Mouse (Mus musculus) liver, embryonic 16.5 days (tissue): ENCODE measurements around the gene Ttc9b. TPM values are rescaled to one million over a fixed set of nuclear protein-coding genes. Genes with fewer than 3 reads are reported as not detected.

Source experiments
- ATAC-seq: fragments of 200-750 bp; cut with Nextera tagmentation; 2 replicates; pipeline ENCODE4 v1.8.0; 2017; ENCODE audit warnings: low read depth, mild to moderate bottlenecking, moderate number of reproducible peaks, moderate library complexity
- H3K27ac ChIP-seq: fragments of 300-500 bp; sonication (generic); 2 replicates; pipeline ENCODE4 v1.5.1; 2014; ENCODE audit warnings: mild to moderate bottlenecking, low read length
- H3K27me3 ChIP-seq: fragments of 300-500 bp; sonication (generic); 2 replicates; pipeline ENCODE4 v1.6.1; 2014; ENCODE audit warnings: low read depth, low read length, mixed read lengths; ENCODE audit not compliant: control insufficient read depth, insufficient read depth
- H3K36me3 ChIP-seq: fragments of 300-500 bp; sonication (generic); 2 replicates; pipeline ENCODE4 v1.6.1; 2014; ENCODE audit warnings: mild to moderate bottlenecking; ENCODE audit not compliant: control insufficient read depth, insufficient read depth
- H3K4me1 ChIP-seq: fragments of 300-500 bp; sonication (generic); 2 replicates; pipeline ENCODE4 v1.6.1; 2014; ENCODE audit warnings: low read depth, low read length, mixed read lengths; ENCODE audit not compliant: control insufficient read depth
- H3K4me2 ChIP-seq: fragments of 300-500 bp; sonication (generic); 2 replicates; pipeline ENCODE4 v1.6.1; 2014; ENCODE audit warnings: low read depth, low read length, mixed read lengths
- H3K4me3 ChIP-seq: fragments of 300-500 bp; sonication (generic); 2 replicates; pipeline ENCODE4 v1.5.1; 2014; ENCODE audit warnings: low read depth, mild to moderate bottlenecking, low read length
- H3K9ac ChIP-seq: fragments of 300-500 bp; sonication (generic); 2 replicates; pipeline ENCODE4 v1.6.1; 2014; ENCODE audit warnings: low read depth, low read length
- H3K9me3 ChIP-seq: fragments of 300-500 bp; sonication (generic); replicated peaks from 2 replicates; pipeline ENCODE4 v1.6.1; 2016; ENCODE audit warnings: low read length; ENCODE audit not compliant: control insufficient read depth
- WGBS: fragments of 180-500 bp; shearing (Covaris S2); extraction: QIAGEN DNeasy Blood & Tissue Kit; methylation state at CpG from one replicate; pipeline ENCODE4 v1.1.7; 2014; ENCODE audit not compliant: insufficient replicate concordance; 5-methylcytosine and 5-hydroxymethylcytosine counted together
- polyA plus RNA-seq: library from polyadenylated mRNA; unstranded; fragments of >200 nt; fragmentation: Nextera tagmentation; extraction: Ambion mirVana; gene quantifications from 2 replicates; pipeline ENCODE4 v1.2.1, GENCODE M21; 2015

The Ttc9b gene
- polyA plus RNA-seq, 1 experiment from 2014 or later: not detected

- Histone ChIP-seq H3K4me3 (no peak overlapping the region), H3K27me3 (no peaks in the 10 kb centered on the region), H3K27ac (no peak overlapping the region), H3K9ac (no peak overlapping the region), H3K9me3 (no peaks in the 10 kb centered on the region), H3K4me2 (no peak overlapping the region), H3K36me3 (peaks cover 10% of the 10 kb centered on the region), H3K4me1 (peaks cover 28% of the 10 kb centered on the region)
- ATAC-seq: no peak
- 76% methylated on average over 3 of the region's 3 CpGs for WGBS
Observed at GRCm38 (mm10) chr7:27610370-27610769, 43.3 kb upstream of the Ttc9b start.

- no peaks in the 10 kb centered on the region for H3K9me3 ChIP-seq
- no peak overlapping the region for H3K4me2 ChIP-seq
- peaks cover 25% of the 10 kb centered on the region for H3K4me1 ChIP-seq
- H3K4me3 ChIP-seq: no peak overlapping the region
- H3K9ac ChIP-seq: no peak overlapping the region
- H3K27me3 ChIP-seq: no peaks in the 10 kb centered on the region
- H3K36me3 ChIP-seq: peaks cover 10% of the 10 kb centered on the region
- no peak overlapping the region for H3K27ac ChIP-seq
- ATAC-seq: no peak
- WGBS: 84% methylated on average over 5 of the region's 5 CpGs
Observed at GRCm38 (mm10) chr7:27610871-27611270, 42.8 kb upstream of the Ttc9b start.

GRCm38 (mm10) chr7:27612940-27613339 lies 40.8 kb upstream of the Ttc9b start:
- Histone ChIP-seq H3K27me3 (no peaks in the 10 kb centered on the region), H3K4me1 (peaks cover 7% of the 10 kb centered on the region), H3K9me3 (no peaks in the 10 kb centered on the region), H3K4me2 (no peak overlapping the region), H3K9ac (no peak overlapping the region), H3K4me3 (no peak overlapping the region), H3K27ac (no peak overlapping the region), H3K36me3 (peaks cover 17% of the 10 kb centered on the region)
- ATAC-seq: no peak
- 67% methylated on average over 4 of the region's 4 CpGs for WGBS

GRCm38 (mm10) chr7:27613751-27614499 lies 39.8 kb upstream of the Ttc9b start:
- no peak overlapping the region for H3K27ac ChIP-seq
- H3K4me1 ChIP-seq: peaks cover 7% of the 10 kb centered on the region
- WGBS: 80% methylated on average over 8 of the region's 8 CpGs
- H3K36me3 ChIP-seq: peaks cover 17% of the 10 kb centered on the region
- no peak overlapping the region for H3K4me2 ChIP-seq
- H3K27me3 ChIP-seq: no peaks in the 10 kb centered on the region
- ATAC-seq: no peak
- H3K4me3 ChIP-seq: no peak overlapping the region
- no peaks in the 10 kb centered on the region for H3K9me3 ChIP-seq
- H3K9ac ChIP-seq: no peak overlapping the region

- Histone ChIP-seq H3K27me3 (no peaks in the 10 kb centered on the region), H3K9ac (no peak overlapping the region), H3K9me3 (no peaks in the 10 kb centered on the region), H3K27ac (no peak overlapping the region), H3K4me2 (no peak overlapping the region), H3K4me1 (no peaks in the 10 kb centered on the region), H3K36me3 (peaks cover 25% of the 10 kb centered on the region), H3K4me3 (no peak overlapping the region)
- no peak for ATAC-seq
- WGBS: 74% methylated on average over 6 of the region's 6 CpGs
Observed at GRCm38 (mm10) chr7:27621028-27621427, 32.7 kb upstream of the Ttc9b start.

GRCm38 (mm10) chr7:27622234-27622633 lies 31.5 kb upstream of the Ttc9b start:
- Histone ChIP-seq H3K27ac (no peak overlapping the region), H3K4me3 (no peak overlapping the region), H3K27me3 (no peaks in the 10 kb centered on the region), H3K4me2 (no peak overlapping the region), H3K4me1 (no peaks in the 10 kb centered on the region), H3K9ac (no peak overlapping the region), H3K36me3 (peaks cover 21% of the 10 kb centered on the region), H3K9me3 (no peaks in the 10 kb centered on the region)
- ATAC-seq: no peak
- WGBS: 74% methylated on average over 1 of the region's 1 CpGs

- Histone ChIP-seq H3K4me3 (no peak overlapping the region), H3K4me2 (no peak overlapping the region), H3K9me3 (no peaks in the 10 kb centered on the region), H3K27ac (no peak overlapping the region), H3K27me3 (no peaks in the 10 kb centered on the region), H3K4me1 (no peaks in the 10 kb centered on the region), H3K9ac (no peak overlapping the region), H3K36me3 (peaks cover 25% of the 10 kb centered on the region)
- ATAC-seq: no peak
Observed at GRCm38 (mm10) chr7:27624967-27625366, 28.7 kb upstream of the Ttc9b start.

- Histone ChIP-seq H3K4me1 (no peaks in the 10 kb centered on the region), H3K27me3 (no peaks in the 10 kb centered on the region), H3K9me3 (no peaks in the 10 kb centered on the region), H3K4me3 (no peak overlapping the region), H3K4me2 (no peak overlapping the region), H3K36me3 (peaks cover 19% of the 10 kb centered on the region), H3K9ac (no peak overlapping the region), H3K27ac (no peak overlapping the region)
- ATAC-seq: no peak
- WGBS: 79% methylated on average over 7 of the region's 7 CpGs
Observed at GRCm38 (mm10) chr7:27627707-27628106, 26.0 kb upstream of the Ttc9b start.

- H3K9ac ChIP-seq: no peak overlapping the region
- no peak overlapping the region for H3K4me3 ChIP-seq
- ATAC-seq: no peak
- H3K9me3 ChIP-seq: no peaks in the 10 kb centered on the region
- no peaks in the 10 kb centered on the region for H3K4me1 ChIP-seq
- H3K27ac ChIP-seq: no peak overlapping the region
- no peaks in the 10 kb centered on the region for H3K27me3 ChIP-seq
- H3K36me3 ChIP-seq: peaks cover 24% of the 10 kb centered on the region
- H3K4me2 ChIP-seq: no peak overlapping the region
- 90% methylated on average over 6 of the region's 6 CpGs for WGBS
Observed at GRCm38 (mm10) chr7:27628190-27628589, 25.5 kb upstream of the Ttc9b start.
